Mouse (Mus musculus): ENCODE data around the gene Cpne4.

Cpne4 gene

DNA sequence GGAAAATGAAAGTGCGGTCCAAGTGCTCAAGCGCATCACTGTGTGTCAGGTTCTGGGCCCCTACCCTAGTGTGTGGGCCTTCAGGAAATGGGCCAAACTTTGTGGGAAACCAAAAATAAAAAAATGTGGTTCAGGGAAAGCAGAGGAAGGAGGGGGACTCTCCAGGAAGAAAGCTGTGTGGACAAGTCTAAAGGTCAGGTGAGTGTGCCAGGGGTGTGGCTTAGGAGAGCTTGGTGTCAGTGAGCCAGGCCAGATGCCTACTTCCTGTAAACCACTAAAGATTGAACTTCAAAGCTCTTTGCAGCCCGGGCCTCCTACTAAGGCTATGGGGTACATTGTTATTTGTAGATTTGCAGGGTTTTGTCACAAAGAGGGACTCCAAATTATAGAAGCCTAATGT, 327.1 kb downstream of the Cpne4 start:
- DNase-seq (ENCODE audit: low spot score in 2 of 2) = no peak

DNA sequence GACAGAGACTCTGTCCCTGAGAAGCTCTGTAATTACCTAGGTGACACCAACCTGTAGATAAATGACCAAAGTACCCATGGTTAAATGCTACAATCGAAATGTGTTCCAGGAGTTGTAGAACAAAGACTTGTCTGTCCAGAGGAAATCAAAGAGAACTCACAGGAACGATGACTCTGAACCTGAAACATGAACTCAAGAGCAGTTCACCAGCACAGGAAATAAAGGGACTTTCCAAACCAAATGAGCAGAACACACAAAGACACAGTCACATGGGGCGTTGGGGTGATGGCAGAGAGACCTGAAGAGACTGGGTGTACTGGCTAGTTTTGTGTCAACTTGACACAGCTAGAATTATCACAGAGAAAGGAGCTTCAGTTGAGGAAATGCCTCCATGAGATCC, 329.9 kb downstream of the Cpne4 start:
- no peak for DNase-seq (ENCODE audit: low spot score in 2 of 2)

DNA sequence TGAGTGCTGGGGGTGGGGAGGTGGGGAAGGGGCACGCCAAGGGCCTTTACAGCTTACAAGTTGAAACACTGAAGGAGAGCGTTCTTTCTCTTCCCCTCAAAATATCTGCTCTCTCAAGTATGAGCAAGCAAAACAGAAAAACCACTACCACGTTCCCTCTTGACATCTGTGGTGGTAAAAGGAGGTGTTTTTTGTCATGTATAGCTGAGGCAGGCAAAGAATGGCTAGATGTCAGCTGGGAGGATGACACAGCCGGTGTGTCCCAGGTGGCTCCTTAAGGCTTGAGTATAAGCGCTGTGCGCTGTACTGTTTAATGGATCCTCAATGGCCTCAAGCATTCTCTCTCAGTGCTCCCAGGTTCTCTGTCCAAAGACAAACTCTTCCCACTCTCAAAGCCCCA, 331.5 kb downstream of the Cpne4 start:
- no peak for DNase-seq (ENCODE audit: low spot score in 2 of 2)

DNA sequence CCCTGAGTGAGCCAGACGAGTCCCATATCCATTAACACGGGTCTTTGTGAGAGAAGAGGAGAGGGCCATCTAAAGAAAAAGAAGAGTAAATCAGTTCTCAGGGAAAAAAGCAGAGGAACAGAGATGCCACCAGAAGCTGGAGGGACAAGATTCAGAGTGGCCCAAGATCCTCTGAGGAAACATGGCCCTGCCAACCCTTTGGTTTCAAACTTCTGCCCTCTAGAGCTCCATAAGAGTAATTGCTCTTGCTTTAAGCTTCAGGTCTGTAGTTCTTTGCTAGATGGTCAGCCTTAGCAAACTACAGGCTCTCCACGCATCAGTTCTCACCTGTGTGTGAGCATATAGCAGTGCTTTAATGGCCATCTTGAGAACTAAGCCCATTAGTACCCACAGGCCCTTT, 343.4 kb downstream of the Cpne4 start:
- no peak for DNase-seq (ENCODE audit: low spot score in 2 of 2)

DNA sequence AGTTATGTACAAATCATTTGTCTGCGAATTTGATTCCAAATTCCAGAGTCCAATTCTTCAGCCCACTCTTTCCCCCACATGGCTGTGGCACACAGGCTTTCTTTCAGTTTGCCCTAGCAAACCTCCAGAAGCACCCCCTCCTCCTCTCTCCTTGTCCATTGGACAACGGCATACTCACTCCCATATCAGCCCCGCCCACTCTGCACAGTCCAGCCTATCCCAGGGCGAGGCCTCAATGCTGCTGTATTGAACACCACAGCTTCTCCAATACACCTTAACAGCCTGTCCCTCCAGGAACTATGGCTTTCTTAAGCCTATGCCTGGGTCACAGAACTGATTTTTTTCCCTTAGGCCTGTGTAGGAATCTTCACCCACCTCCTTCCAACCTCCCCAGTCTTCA, 348.3 kb downstream of the Cpne4 start:
- DNase-seq (ENCODE audit: low spot score in 2 of 2) = no peak

DNA sequence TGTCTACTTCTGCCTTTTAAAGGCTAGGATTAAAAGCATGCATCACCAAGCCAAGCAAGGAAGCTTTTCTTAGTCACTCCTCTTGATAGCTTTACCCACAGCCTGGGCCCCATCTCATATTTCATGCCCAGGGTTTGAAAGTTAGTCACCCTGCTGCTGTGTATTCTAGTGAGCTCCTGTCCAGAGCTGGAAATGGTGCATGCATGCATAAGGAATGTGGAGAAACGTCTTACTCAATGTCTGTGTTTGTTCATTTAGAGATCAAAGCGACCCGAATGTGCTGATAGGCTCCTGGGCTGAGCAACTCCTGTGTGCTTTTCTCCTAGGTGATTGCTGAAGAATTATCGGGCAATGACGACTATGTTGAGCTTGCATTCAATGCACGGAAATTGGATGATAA, 354.0 kb downstream of the Cpne4 start:
- no peak for DNase-seq (ENCODE audit: low spot score in 2 of 2)

DNA sequence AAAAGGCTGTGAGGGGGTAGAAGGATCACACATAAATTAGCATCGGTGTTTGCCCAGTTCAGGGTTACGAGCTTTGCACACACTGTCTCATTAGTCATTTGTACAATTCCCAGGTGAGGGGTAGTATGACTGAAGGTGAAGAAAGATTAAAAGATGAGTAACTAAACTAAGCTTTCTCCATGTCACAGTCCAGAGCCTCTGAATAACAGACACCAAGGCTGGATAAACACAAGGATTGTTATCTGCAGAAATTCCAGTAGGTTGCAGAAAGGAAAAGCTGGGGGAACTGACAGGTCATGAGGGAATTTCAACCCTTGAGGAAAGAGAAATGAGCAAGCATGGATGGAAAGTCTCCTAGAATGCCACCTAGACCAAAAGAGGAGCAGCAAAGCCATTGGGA, 354.7 kb downstream of the Cpne4 start:
- DNase-seq (ENCODE audit: low spot score in 2 of 2) = no peak

DNA sequence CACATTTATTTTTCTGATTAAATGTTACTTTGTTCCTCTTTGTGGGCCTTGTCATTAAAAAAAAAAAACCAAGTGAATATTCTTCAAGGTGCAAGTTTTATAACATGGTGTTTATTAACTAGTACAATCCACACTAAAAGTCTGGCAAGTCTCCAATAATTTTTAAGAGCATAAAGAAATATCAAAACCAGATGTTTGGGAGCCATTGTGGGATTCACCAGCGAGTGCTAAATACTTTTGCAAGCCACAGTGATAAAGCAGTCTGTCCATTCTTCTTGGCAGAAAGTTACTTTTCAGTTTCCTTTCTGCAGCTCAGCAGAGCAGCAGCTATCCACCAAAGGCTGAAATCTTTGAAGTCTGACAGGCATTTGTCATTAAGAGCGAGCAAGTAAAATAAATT, 365.6 kb downstream of the Cpne4 start:
- no peak for DNase-seq (ENCODE audit: low spot score in 2 of 2)

DNA sequence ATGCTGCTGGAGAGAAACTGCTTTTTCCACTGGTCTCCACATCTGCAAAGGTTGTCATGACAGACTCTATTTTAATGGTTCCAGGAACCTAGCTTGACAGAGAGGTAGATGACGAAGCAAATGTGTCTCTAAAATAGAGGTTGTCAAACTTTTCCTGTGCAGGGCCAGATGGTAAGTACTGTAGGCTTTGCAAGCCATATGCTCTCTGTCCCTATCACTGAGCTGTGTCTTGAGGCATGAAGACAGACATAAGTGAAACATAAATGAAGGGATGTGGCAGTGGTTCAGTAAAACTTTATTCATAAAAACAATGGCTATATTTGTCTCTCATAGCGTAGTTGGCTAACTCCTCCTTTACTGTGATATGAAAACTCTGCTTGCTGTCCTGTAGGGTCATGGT, 366.2 kb downstream of the Cpne4 start:
- DNase-seq (ENCODE audit: low spot score in 2 of 2) = no peak

DNA sequence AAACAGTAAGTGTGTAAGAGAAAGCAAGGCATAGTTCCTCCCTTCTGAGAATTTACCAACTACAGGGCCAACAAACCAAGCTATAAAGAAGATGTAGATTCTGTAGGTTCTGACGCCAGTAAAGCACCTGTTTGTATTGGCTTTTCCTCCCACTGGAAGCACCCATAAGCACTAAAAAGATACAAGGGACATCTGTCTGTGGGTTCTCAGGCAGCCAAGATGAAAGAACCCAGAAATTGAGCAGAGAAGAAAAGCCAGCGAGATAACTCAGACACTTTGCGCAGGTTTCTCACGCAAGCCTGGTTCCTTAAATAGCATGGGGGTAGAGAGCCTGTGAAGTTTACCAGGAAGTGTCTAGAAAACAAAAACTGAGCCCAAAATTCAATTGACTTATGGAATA, 374.1 kb downstream of the Cpne4 start:
- DNase-seq (ENCODE audit: low spot score in 2 of 2) = no peak

DNA sequence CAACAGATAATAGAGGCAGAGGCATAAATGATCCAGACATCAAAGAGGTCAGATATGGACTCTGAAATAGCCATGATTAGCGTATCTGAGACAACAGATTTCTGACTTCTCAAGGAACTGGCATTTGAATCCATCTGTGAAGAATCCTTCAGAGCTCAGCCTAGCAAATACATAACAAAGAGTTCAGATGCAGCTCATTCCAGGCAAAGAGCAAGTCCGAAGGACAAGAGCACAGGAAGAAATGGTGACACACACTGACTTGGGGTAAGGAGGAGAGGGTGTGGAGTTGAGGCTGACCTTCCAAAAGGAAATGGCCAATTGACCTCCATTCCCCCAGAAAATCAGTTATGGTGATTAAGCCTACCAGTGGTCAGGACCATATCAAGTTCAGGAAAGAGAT, 375.0 kb downstream of the Cpne4 start:
- DNase-seq (ENCODE audit: low spot score in 2 of 2) = no peak

DNA sequence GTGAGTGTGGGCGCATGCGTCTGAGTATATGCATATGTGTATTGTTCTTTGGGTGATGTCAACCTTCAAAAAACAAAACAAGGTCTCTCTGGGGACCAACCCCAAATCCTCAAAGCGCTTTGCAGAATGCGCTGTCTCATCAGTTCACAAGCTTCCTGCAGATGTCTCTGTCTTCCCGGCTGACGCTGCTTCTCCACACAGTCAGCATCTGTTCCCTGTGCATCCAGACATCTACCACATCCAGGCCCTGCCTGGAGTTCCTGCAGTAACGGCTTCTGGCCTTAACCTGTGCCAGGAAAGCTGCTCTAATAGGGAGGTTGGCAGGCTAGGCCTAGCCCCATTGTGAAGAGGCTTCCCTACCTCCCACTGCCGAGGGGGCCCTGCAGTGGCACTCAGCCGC, 381.7 kb downstream of the Cpne4 start:
- DNase-seq (ENCODE audit: low spot score in 2 of 2) = no peak

DNA sequence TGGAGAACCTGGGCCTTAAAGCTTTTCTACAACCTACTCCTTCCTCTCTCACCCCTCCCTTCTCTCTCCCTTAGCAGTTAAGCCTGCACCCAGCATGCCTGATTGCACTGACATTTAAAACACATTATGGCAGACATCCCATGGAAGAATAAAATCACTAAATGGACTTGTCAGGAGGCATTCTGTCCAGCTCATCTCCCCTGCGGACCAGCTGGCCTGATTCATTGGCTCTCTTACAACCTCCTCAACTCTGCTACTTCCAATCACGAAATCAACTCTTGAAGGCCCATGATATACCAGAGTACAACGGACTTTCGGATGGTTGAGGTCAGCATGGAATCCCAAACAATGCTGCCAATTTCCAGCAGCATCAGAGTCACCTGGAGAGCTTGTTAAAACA, 393.3 kb downstream of the Cpne4 start:
- no peak for DNase-seq (ENCODE audit: low spot score in 2 of 2)

DNA sequence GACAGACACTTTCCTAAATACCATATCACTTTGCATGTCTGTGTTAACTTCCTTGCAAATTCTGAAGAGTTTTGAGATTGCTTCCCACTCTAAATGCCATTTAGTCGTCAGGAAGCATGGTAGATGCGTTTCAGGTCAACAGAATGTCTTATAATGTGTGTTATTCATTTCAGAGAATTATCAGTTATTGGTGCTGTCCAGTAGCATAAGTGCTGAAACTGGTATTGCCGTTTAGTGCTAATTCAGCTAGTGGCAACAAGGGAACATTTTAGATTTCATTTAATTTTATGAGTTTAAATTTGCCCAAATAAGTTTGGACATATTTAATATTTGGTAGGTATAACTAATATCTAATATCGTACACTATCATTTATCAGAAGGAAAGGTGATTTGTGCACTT, 403.5 kb downstream of the Cpne4 start:
- DNase-seq (ENCODE audit: low spot score in 2 of 2) = no peak

DNA sequence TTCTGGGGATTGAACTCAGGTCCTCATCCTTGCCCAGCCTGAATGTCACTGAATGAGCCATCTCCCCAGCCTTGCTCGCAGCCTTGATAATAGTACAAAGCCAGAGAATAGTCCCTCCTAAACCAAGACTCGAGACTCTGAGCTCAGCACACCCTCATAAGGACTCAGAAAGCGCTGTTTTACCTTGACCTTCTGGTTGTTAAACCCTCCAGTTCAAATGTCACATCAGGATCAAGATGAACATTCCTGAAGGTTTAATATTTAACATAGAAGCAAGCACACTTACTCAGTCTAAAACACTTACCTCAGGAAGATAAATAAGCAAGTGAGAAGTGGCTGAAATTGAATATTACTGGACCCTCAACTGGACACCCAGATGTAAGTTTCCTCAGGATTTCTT, 405.1 kb downstream of the Cpne4 start:
- DNase-seq (ENCODE audit: low spot score in 2 of 2) = no peak

DNA sequence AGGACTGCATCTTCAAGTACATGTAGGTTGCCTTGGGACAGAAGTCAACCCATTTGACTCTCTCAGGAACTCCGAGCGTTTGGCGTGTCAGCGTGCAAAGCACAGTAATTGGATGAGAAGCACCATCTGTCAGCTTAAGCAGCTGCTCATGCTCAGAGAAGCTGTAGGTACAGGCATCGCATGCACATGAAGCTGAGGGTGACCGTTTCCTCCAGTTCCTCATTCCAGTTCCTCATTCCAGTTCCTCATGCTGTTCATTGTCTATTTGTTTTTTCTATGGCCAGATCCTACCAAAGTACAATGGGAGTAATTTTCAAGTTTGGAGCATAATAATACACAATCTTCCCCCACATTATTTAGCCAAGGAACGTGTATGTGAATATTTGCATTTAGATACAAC, 425.7 kb downstream of the Cpne4 start:
- no peak for DNase-seq (ENCODE audit: low spot score in 2 of 2)

DNA sequence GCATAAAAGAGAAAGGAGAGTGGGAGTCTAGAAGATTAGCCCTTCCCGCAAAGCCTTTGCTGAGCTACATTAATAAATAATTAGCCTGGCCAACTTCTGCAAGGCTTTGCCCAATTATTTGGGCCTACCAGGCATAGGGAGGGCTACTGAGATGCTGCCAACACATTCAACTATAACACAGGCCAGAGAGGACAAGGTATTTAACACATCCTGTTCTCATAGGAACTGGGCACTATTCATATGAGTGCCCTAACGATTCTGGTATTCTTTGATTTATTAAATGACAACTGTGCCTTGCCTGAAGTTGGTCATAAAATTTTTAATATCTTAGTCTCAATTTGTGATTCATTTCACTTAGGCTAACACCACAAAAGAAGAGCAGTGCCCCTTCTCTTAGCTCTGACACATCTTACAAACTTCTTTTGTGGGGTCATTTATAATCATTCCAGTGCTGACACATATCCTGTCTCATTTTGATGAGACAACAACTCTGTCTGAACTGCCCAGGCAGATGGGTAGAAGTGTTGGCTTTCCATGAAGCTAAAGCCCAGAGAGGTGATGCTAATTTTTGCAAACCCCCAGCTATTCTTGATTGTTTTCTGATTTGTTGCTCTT, 435.0 kb downstream of the Cpne4 start:
- DNase-seq (ENCODE audit: low spot score in 2 of 2) = no peak

DNA sequence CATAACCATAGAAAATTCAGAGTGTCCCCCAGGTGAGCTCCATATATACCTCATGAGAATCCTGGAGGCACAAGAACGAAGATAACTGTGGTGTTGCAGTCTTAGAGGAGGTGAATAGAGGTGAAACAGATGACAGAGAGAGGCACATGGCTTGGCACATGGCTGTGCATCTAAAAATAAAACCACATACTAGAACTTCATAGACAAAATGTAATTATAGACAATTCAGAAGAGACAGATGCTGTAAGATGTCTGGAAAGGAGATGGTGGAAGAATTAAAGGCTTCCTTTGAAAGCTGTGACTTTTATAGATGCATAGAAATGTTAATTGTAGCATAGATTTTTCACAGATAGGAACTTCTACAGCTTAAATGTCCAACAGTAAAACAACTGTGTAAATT, 451.1 kb downstream of the Cpne4 start:
- no peak for DNase-seq (ENCODE audit: low spot score in 2 of 2)

DNA sequence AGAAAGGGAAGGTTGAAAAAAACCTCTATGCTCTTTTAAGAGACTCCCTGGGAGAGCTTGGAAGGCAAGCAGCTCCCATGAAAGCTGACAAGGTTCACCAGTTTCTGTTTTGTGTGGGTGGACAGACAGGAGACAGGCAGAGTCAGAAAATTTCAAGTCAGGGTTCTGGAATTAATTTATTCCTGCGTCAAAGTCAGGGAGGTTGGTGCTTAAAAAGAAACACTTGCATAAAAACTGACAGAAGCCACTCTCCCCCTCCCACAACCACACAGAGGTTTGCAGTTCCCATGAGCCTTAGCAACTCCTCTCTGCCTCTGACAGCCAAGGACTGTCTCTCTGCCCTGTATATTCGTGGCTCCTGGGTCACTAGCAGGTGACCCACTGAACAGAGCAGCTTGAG, 463.6 kb downstream of the Cpne4 start:
- DNase-seq (ENCODE audit: low spot score in 2 of 2) = no peak

DNA sequence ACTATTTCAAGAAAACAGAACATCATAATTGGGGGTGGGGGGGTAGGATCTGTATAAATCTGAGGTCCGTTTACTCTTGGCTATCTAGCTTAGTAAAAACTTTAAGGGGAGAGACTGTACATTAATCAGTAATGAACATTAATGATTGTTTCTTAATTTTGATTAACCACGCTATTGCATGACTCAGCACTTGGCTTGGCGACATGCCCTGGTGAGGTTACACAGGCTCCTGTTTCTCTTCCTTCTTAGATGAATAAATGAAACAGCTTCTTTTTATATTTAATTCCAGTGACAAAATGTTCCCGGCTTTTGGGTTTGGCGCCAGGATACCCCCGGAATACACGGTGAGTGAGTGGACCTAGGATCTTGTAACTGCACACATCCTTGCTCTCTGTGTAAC, 471.1 kb downstream of the Cpne4 start:
- no peak for DNase-seq (ENCODE audit: low spot score in 2 of 2)

DNA sequence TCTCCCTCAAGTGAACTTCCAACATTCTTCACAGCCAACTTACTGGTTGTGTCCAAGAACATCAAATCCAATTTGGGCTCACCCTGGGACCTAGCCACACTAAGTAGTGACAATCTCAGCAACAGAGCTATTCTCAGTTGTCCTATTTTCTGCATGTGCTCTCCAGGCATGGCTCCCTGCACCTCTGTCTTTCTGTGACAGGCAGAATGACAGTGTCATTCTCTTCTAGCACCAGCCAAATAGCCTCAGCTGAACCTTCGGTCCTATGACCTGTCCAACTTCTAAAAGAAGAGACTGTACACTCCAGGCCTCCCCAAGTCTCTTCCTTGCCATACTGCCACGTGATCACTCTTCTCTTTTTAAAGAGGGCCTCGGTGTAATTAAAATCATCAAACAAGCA, 481.2 kb downstream of the Cpne4 start:
- no peak for DNase-seq (ENCODE audit: low spot score in 2 of 2)

DNA sequence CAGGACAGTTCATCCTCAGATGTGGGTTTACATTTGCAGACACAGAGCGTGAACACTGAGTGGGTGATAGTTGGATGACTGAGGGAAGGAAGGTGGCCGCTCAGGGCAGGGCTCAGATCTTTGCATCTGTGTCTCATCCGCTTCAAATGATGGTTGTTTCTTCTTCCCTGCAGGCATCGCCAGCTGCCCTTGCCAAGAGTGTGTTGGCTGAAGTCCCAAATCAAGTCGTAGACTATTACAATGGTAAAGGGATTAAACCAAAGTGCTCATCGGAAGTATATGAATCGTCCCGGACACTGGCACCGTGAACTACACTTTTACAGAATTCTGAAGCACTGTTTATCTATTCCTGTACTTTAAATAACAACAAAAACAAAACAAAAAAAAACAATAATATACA, 485.5 kb downstream of the Cpne4 start:
- no peak for DNase-seq (ENCODE audit: low spot score in 2 of 2)

DNA sequence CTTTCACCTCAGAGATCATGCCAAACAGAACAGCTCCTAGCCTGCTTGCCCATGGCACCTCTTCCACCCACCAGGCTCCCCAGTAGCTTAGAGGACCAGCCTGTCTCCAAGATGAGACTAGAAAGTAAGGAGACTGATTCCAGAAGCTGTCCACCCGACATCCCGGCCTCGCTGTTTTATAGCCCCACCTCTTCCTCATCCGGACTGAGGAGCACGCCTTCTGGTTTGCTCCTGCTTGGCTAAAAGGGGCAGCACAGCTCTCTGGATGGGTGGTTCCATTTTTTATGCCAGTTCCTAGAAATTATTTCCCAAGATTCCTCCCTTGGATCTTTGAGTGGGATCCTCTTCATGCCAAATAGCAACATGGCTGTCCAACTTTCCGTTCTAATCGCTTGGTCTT, 486.6 kb downstream of the Cpne4 start:
- no peak for DNase-seq (ENCODE audit: low spot score in 2 of 2)

DNA sequence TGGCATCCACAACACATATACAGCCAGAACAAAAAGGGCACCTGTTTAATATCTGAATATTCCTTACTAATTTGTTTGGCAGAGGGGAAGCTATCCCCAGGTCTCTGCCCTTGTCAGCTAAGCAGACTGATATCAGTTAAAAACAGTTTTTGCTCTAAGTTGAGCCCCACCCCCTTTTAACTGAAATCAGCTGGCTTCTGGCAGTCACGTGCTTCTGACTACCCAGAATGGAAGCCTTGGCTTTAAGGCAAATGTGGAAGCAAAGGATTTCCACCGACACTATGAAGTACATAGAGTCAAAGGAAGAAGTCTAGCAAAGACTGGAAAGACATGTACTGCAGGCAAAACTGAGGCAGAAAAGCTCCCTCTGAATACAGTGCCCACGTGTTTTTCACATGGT, 490.8 kb downstream of the Cpne4 start:
- DNase-seq (ENCODE audit: low spot score in 2 of 2) = no peak

DNA sequence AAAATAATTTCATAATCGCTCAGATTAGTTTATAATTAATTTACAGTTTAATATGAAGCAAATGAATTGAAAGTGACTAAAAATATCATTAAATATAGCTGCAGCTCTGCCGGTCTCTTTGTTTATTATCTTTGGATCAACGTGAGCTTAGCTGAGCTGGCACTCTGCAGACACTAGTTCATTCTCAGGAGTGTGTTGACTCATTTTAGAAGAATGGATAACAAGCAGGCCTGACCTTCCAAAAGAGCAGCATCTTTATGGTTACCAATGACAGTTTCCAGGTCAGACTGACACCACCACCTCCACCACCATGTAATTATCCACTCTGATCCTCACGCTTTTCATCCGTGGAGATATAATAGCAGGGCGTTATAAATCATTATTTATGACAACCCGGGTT, 498.9 kb downstream of the Cpne4 start:
- no peak for DNase-seq (ENCODE audit: low spot score in 2 of 2)
